Mouse (Mus musculus): Measurements from ENCODE around the gene Uncx.

GRCm38 (mm10) chr5:139520069-139520834, 23.0 kb upstream of the Uncx start:
- TF ChIP-seq CTCF (IDR thresholded peaks at IDR 0.05; ENCODE audit: insufficient read depth, low read depth, low read length) (no peak), POLR2A (IDR thresholded peaks at IDR 0.05; ENCODE audit: insufficient read depth, low read depth, low read length) (no peak)
